Mouse (Mus musculus): ENCODE results near the gene Senp6. TPM values are rescaled to one million over a fixed set of nuclear protein-coding genes. Genes with fewer than 3 reads are reported as not detected.
"Not testable (repeated sequence)": the region's sequence is repeated elsewhere in the genome, so short reads cannot be mapped to it uniquely, and the experiment has no call there.

The Senp6 gene
- total RNA-seq, 2 experiments from 2014 or later = 92.6 to 103 TPM

GRCm38 (mm10) chr9:80074067-80074466 is 7.4 kb downstream of the Senp6 start:
- no peak for DNase-seq (ENCODE audit: low spot score in 2 of 2)

- DNase-seq (ENCODE audit: low spot score in 2 of 2) = no peak
Observed at GRCm38 (mm10) chr9:80074949-80075348, 8.2 kb downstream of the Senp6 start.

- no peak for DNase-seq (ENCODE audit: low spot score in 2 of 2)
Observed at GRCm38 (mm10) chr9:80080941-80081340, 14.2 kb downstream of the Senp6 start.

GRCm38 (mm10) chr9:80084429-80085092 is 17.9 kb downstream of the Senp6 start:
- DNase-seq (ENCODE audit: low spot score in 2 of 2) = no peak

GRCm38 (mm10) chr9:80085665-80086064 is 19.0 kb downstream of the Senp6 start:
- no peak for DNase-seq (ENCODE audit: low spot score in 2 of 2)

- not testable (repeated sequence) for DNase-seq (ENCODE audit: low spot score in 2 of 2)
Observed at GRCm38 (mm10) chr9:80086272-80086966, 19.7 kb downstream of the Senp6 start.

- DNase-seq (ENCODE audit: low spot score in 2 of 2) = no peak
Observed at GRCm38 (mm10) chr9:80089409-80089808, 22.7 kb downstream of the Senp6 start.

GRCm38 (mm10) chr9:80096325-80096724 is 29.6 kb downstream of the Senp6 start:
- no peak for DNase-seq (ENCODE audit: low spot score in 2 of 2)

GRCm38 (mm10) chr9:80145992-80146587 is 79.4 kb downstream of the Senp6 start:
- no peak for DNase-seq (ENCODE audit: low spot score in 2 of 2)

GRCm38 (mm10) chr9:80149594-80149993 is 82.9 kb downstream of the Senp6 start:
- no peak for DNase-seq (ENCODE audit: low spot score in 2 of 2)

GRCm38 (mm10) chr9:80155277-80155676 is 88.6 kb downstream of the Senp6 start:
- DNase-seq (ENCODE audit: low spot score in 2 of 2) = no peak

- no peak for DNase-seq (ENCODE audit: low spot score in 2 of 2)
Observed at GRCm38 (mm10) chr9:80156780-80157179, 90.1 kb downstream of the Senp6 start.

GRCm38 (mm10) chr9:80157840-80158465 is 91.2 kb downstream of the Senp6 start:
- DNase-seq (ENCODE audit: low spot score in 2 of 2) = no peak

- no peak for DNase-seq (ENCODE audit: low spot score in 2 of 2)
Observed at GRCm38 (mm10) chr9:80158937-80159336, 92.2 kb downstream of the Senp6 start.

GRCm38 (mm10) chr9:80161451-80161850 is 94.7 kb downstream of the Senp6 start:
- no peak for DNase-seq (ENCODE audit: low spot score in 2 of 2)

GRCm38 (mm10) chr9:80163126-80163723 is 96.5 kb downstream of the Senp6 start:
- DNase-seq (ENCODE audit: low spot score in 2 of 2) = no peak

GRCm38 (mm10) chr9:80164191-80164590 is 97.5 kb downstream of the Senp6 start:
- no peak for DNase-seq (ENCODE audit: low spot score in 2 of 2)

- DNase-seq (ENCODE audit: low spot score in 2 of 2) = peak; percentile 94 to 95
Observed at GRCm38 (mm10) chr9:80164611-80165474, 98.1 kb downstream of the Senp6 start, which contains the start of gene Myo6. TSS of gene Myo6 (plus strand) at chr9:80165031.

GRCm38 (mm10) chr9:80165690-80166089 is 99.0 kb downstream of the Senp6 start:
- DNase-seq (ENCODE audit: low spot score in 2 of 2) = no peak

- no peak for DNase-seq (ENCODE audit: low spot score in 2 of 2)
Observed at GRCm38 (mm10) chr9:80166425-80166824, 99.7 kb downstream of the Senp6 start.

Measured in gastrocnemius, postnatal 4 days (tissue).